Comparison of ENCODE assay signal across 16 mouse cellular contexts in genomic region chr9:103120231-103120630, GRCm38 (mm10). TPM values are rescaled to one million over a fixed set of nuclear protein-coding genes. Genes with fewer than 3 reads are reported as not detected.
DNase-seq lines count a peak whose midpoint lies in the region; ATAC-seq and TF ChIP-seq lines count a peak whose summit lies in the region.
"Had no signal": no experiment of that assay in that cellular context is flagged by ENCODE, and none has a peak within 500 bp of the region (broad histone marks: within the 10 kb centered on the region; RNA-seq: fewer than 3 reads in every experiment).

No protein-coding gene starts in this region.

- no peak for TF ChIP-seq POLR2A in kidney, adult 2 months (IDR thresholded peaks at IDR 0.05; ENCODE audit: low read depth, low read length)

- ATAC-seq in hindbrain, embryonic 14.5 days (ENCODE audit: low FRiP score), result no peak
- ATAC-seq in lung, embryonic 16.5 days (ENCODE audit: low read depth), result peak; percentile 43; the same call in 1 of the 2 replicates
- ATAC-seq in hindbrain, embryonic 12.5 days (ENCODE audit: low FRiP score), result peak; percentile 26; the same call in 1 of the 2 replicates
- 0 out of 2 replicates have a peak, but pooled peaks have one; percentile 26 for ATAC-seq in midbrain, embryonic 16.5 days

- no peak overlapping the region for H3K4me3 ChIP-seq in hindbrain, embryonic 10.5 days
- H3K4me3 ChIP-seq in hindbrain, embryonic 14.5 days (replicated peaks; ENCODE audit: low read length), result no peak overlapping the region
- H3K4me3 ChIP-seq in lung, embryonic 16.5 days (ENCODE audit: low read length), result no peak overlapping the region
- H3K4me3 ChIP-seq in hindbrain, embryonic 12.5 days, result no peak overlapping the region
- no peak overlapping the region for H3K4me3 ChIP-seq in midbrain, embryonic 16.5 days (ENCODE audit: low read depth, low read length)
- H3K4me3 ChIP-seq in kidney, adult 2 months (ENCODE audit: insufficient read depth, low read depth, low read length), result no peak overlapping the region
- H3K4me3 ChIP-seq: liver, embryonic 13.5 days had no signal

- H3K9me3 ChIP-seq in hindbrain, embryonic 10.5 days, result no peaks in the 10 kb centered on the region
- H3K9me3 ChIP-seq in hindbrain, embryonic 14.5 days (ENCODE audit: control insufficient read depth, low read length), result no peaks in the 10 kb centered on the region
- H3K9me3 ChIP-seq in lung, embryonic 16.5 days (ENCODE audit: control insufficient read depth, low read length), result no peaks in the 10 kb centered on the region
- H3K9me3 ChIP-seq in hindbrain, embryonic 12.5 days (replicated peaks), result no peaks in the 10 kb centered on the region
- no peaks in the 10 kb centered on the region for H3K9me3 ChIP-seq in midbrain, embryonic 16.5 days (replicated peaks; ENCODE audit: control insufficient read depth, low read length, poor library complexity, severe bottlenecking)
- H3K9me3 ChIP-seq: liver, embryonic 13.5 days had no signal

- no peak for DNase-seq in hindbrain, embryonic 10.5 days (ENCODE audit: low spot score)
- DNase-seq in hindbrain, embryonic 14.5 days (ENCODE audit: low spot score), result no peak
- DNase-seq in lung, postnatal 14 days, result no peak
- no peak for DNase-seq in urinary bladder, postnatal 14 days (ENCODE audit: low spot score)
- DNase-seq in kidney, adult 2 months, result no peak
- DNase-seq: adrenal gland, postnatal 10 days; cerebellum, adult 11 months; embryo, embryonic 11 days; gastrocnemius, postnatal 10 days; heart, postnatal 14 days; kidney, postnatal 25 days; liver, embryonic 13.5 days; thymus, adult 2 months had no signal

- H3K36me3 ChIP-seq in hindbrain, embryonic 10.5 days, result peaks cover 34% of the 10 kb centered on the region
- H3K36me3 ChIP-seq in hindbrain, embryonic 14.5 days (replicated peaks; ENCODE audit: control insufficient read depth, insufficient read depth), result peaks cover 13% of the 10 kb centered on the region; the same call in 1 of the 2 replicates
- no peaks in the 10 kb centered on the region for H3K36me3 ChIP-seq in lung, embryonic 16.5 days (ENCODE audit: control insufficient read depth, insufficient read depth, low read length)
- peaks cover 8% of the 10 kb centered on the region; the same call in 1 of the 2 replicates for H3K36me3 ChIP-seq in hindbrain, embryonic 12.5 days
- no peaks in the 10 kb centered on the region for H3K36me3 ChIP-seq in midbrain, embryonic 16.5 days (ENCODE audit: control insufficient read depth, insufficient read depth, low read length)
- no peaks in the 10 kb centered on the region for H3K36me3 ChIP-seq in kidney, adult 2 months (ENCODE audit: control insufficient read depth, insufficient read depth, low read length)
- H3K36me3 ChIP-seq: liver, embryonic 13.5 days had no signal

- no peak for TF ChIP-seq CTCF in kidney, adult 2 months (conservative IDR thresholded peaks at IDR 0.05; ENCODE audit: insufficient read depth, insufficient read length, low read depth, low read length)

- peak overlapping the region; percentile 69 for H3K27ac ChIP-seq in hindbrain, embryonic 10.5 days
- no peak overlapping the region for H3K27ac ChIP-seq in hindbrain, embryonic 14.5 days
- H3K27ac ChIP-seq in lung, embryonic 16.5 days (ENCODE audit: low read length), result no peak overlapping the region
- H3K27ac ChIP-seq in hindbrain, embryonic 12.5 days, result peak overlapping the region; percentile 23; the same call in 1 of the 2 replicates
- no peak overlapping the region for H3K27ac ChIP-seq in midbrain, embryonic 16.5 days (ENCODE audit: low read length)
- H3K27ac ChIP-seq in kidney, adult 2 months (ENCODE audit: insufficient read depth, low read depth, low read length), result no peak overlapping the region
- H3K27ac ChIP-seq: liver, embryonic 13.5 days had no signal

- H3K9ac ChIP-seq in hindbrain, embryonic 14.5 days, result no peak overlapping the region
- H3K9ac ChIP-seq in lung, embryonic 16.5 days (ENCODE audit: low read length), result no peak overlapping the region
- H3K9ac ChIP-seq in hindbrain, embryonic 12.5 days, result no peak overlapping the region
- H3K9ac ChIP-seq in midbrain, embryonic 16.5 days (ENCODE audit: low read depth, low read length), result no peak overlapping the region
- H3K9ac ChIP-seq: liver, embryonic 13.5 days had no signal

- no peak overlapping the region for H3K4me2 ChIP-seq in hindbrain, embryonic 14.5 days (replicated peaks)
- no peak overlapping the region for H3K4me2 ChIP-seq in lung, embryonic 16.5 days (ENCODE audit: low read depth, low read length)
- H3K4me2 ChIP-seq in hindbrain, embryonic 12.5 days (replicated peaks), result no peak overlapping the region; the same call in 1 of the 2 replicates
- no peak overlapping the region for H3K4me2 ChIP-seq in midbrain, embryonic 16.5 days (ENCODE audit: low read length)
- H3K4me2 ChIP-seq: liver, embryonic 13.5 days had no signal

- 47% methylated on average over 2 of the region's 2 CpGs for WGBS in hindbrain, embryonic 10.5 days
- 51% methylated on average over 2 of the region's 2 CpGs for WGBS in hindbrain, embryonic 14.5 days
- WGBS in lung, embryonic 16.5 days, result 43% methylated on average over 2 of the region's 2 CpGs
- WGBS in hindbrain, embryonic 12.5 days, result 48% methylated on average over 2 of the region's 2 CpGs
- 41% methylated on average over 2 of the region's 2 CpGs for WGBS in midbrain, embryonic 16.5 days
- 60% methylated on average over 2 of the region's 2 CpGs for WGBS in kidney, adult 2 months

- H3K27me3 ChIP-seq in hindbrain, embryonic 10.5 days (ENCODE audit: insufficient read depth, poor library complexity, severe bottlenecking), result no peaks in the 10 kb centered on the region
- no peaks in the 10 kb centered on the region for H3K27me3 ChIP-seq in hindbrain, embryonic 14.5 days (ENCODE audit: control insufficient read depth, insufficient read depth, low read length)
- peaks cover 2% of the 10 kb centered on the region; the same call in 1 of the 2 replicates for H3K27me3 ChIP-seq in lung, embryonic 16.5 days (ENCODE audit: control insufficient read depth, insufficient read depth, low read depth, low read length)
- H3K27me3 ChIP-seq in hindbrain, embryonic 12.5 days, result no peaks in the 10 kb centered on the region
- H3K27me3 ChIP-seq in midbrain, embryonic 16.5 days (ENCODE audit: control insufficient read depth, insufficient read depth, low read depth, low read length), result no peaks in the 10 kb centered on the region
- no peaks in the 10 kb centered on the region for H3K27me3 ChIP-seq in kidney, adult 2 months (replicated peaks; ENCODE audit: control insufficient read depth, insufficient read depth, low read length)

- H3K4me1 ChIP-seq in hindbrain, embryonic 10.5 days (replicated peaks), result peaks cover 54% of the 10 kb centered on the region
- peaks cover 45% of the 10 kb centered on the region for H3K4me1 ChIP-seq in hindbrain, embryonic 14.5 days (replicated peaks; ENCODE audit: control insufficient read depth, insufficient read depth, low read length)
- no peaks in the 10 kb centered on the region for H3K4me1 ChIP-seq in lung, embryonic 16.5 days (replicated peaks; ENCODE audit: control insufficient read depth, insufficient read depth, low read length)
- H3K4me1 ChIP-seq in hindbrain, embryonic 12.5 days, result peaks cover 60% of the 10 kb centered on the region
- peaks cover 3% of the 10 kb centered on the region for H3K4me1 ChIP-seq in midbrain, embryonic 16.5 days (ENCODE audit: control insufficient read depth, insufficient read depth, low read length)
- no peaks in the 10 kb centered on the region for H3K4me1 ChIP-seq in kidney, adult 2 months (ENCODE audit: control insufficient read depth, insufficient read depth, low read length)
- H3K4me1 ChIP-seq: liver, embryonic 13.5 days had no signal

RNA-seq across cellular contexts. Expression of gene Rab6b, which starts 8.6 kb away (rescaled TPM):
- 17.0 and 29.0 TPM in 2 replicates for polyA plus RNA-seq in hindbrain, embryonic 10.5 days (2016; fragmentation: Nextera tagmentation; extraction: Ambion mirVana)
- polyA plus RNA-seq in hindbrain, embryonic 14.5 days (2014; fragmentation: Nextera tagmentation; extraction: Ambion mirVana), result 80.7 and 92.0 TPM in 2 replicates
- 3.3 and 3.6 TPM in 2 replicates for polyA plus RNA-seq in lung, embryonic 16.5 days (2015; fragmentation: Nextera tagmentation; extraction: Ambion mirVana)
- 58.0 and 62.5 TPM in 2 replicates for polyA plus RNA-seq in hindbrain, embryonic 12.5 days (2016; fragmentation: Nextera tagmentation; extraction: Ambion mirVana)
- polyA plus RNA-seq in midbrain, embryonic 16.5 days (2015; fragmentation: Nextera tagmentation; extraction: Ambion mirVana), result 108 and 126 TPM in 2 replicates
- polyA plus RNA-seq in kidney, adult 2 months (2012; rRNA removed), result 2.7 and 3.8 TPM in 2 replicates

Comparison
In these comparisons a context has a peak if more than half of its experiments do, and no peak if none do; other contexts are left out.
1. H3K27ac ChIP-seq: peak in hindbrain, embryonic 10.5 days (single experiment) and hindbrain, embryonic 12.5 days (single experiment); none in hindbrain, embryonic 14.5 days (single experiment), lung, embryonic 16.5 days (single experiment), midbrain, embryonic 16.5 days (single experiment) and kidney, adult 2 months (single experiment).